Mouse (Mus musculus) hindbrain, postnatal 0 days (tissue): ENCODE measurements around the gene Rbm42. TPM values are rescaled to one million over a fixed set of nuclear protein-coding genes. Genes with fewer than 3 reads are reported as not detected.

ENCODE experiments used
- ATAC-seq: fragments of 200-750 bp; cut with Nextera tagmentation; 2 replicates; pipeline ENCODE4 v1.8.0; 2017; ENCODE audit warnings: mild to moderate bottlenecking, moderate TSS enrichment, moderate library complexity
- DNase-seq: peaks from one replicate; pipeline ENCODE4 v3.0.0-alpha.2; 2015; ENCODE audit warnings: low spot score
- H3K27ac ChIP-seq: fragments of 300-500 bp; sonication (generic); 2 replicates; pipeline ENCODE4 v1.5.1; 2014; ENCODE audit warnings: mild to moderate bottlenecking
- H3K27me3 ChIP-seq: fragments of 300-500 bp; sonication (generic); 2 replicates; pipeline ENCODE4 v1.6.1; 2014; ENCODE audit warnings: low read length, mixed read lengths; ENCODE audit not compliant: insufficient read depth
- H3K36me3 ChIP-seq: fragments of 300-500 bp; sonication (generic); 2 replicates; pipeline ENCODE4 v1.6.1; 2014; ENCODE audit warnings: low read length, mixed read lengths; ENCODE audit not compliant: insufficient read depth
- H3K4me1 ChIP-seq: fragments of 300-500 bp; sonication (generic); 2 replicates; pipeline ENCODE4 v1.6.1; 2014; ENCODE audit warnings: antibody characterized with exemption, low read length, mixed read lengths; ENCODE audit not compliant: insufficient read depth
- H3K4me2 ChIP-seq: fragments of 300-500 bp; sonication (generic); 2 replicates; pipeline ENCODE4 v1.6.1; 2014; ENCODE audit warnings: low read depth, mild to moderate bottlenecking, low read length, moderate library complexity, mixed read lengths
- H3K4me3 ChIP-seq: fragments of 300-500 bp; sonication (generic); 2 replicates; pipeline ENCODE4 v1.5.1; 2014; ENCODE audit warnings: low read length
- H3K9ac ChIP-seq: fragments of 300-500 bp; sonication (generic); replicated peaks from 2 replicates; pipeline ENCODE4 v1.6.1; 2014; ENCODE audit warnings: mild to moderate bottlenecking, low read length, moderate library complexity, mixed read lengths
- H3K9me3 ChIP-seq: fragments of 300-500 bp; sonication (generic); 2 replicates; pipeline ENCODE4 v1.6.1; 2016; ENCODE audit warnings: low read length, mixed read lengths
- CTCF ChIP-seq: IDR thresholded peaks from 2 replicates; pipeline ENCODE4 v1.5.1; 2016; ENCODE audit warnings: antibody characterized with exemption, control low read depth, low read depth
- WGBS: fragments of 180-500 bp; shearing (Covaris S2); extraction: QIAGEN DNeasy Blood & Tissue Kit; methylation state at CpG from one replicate; pipeline ENCODE4 v1.1.7; 2014; 5-methylcytosine and 5-hydroxymethylcytosine counted together
- polyA plus RNA-seq: library from polyadenylated mRNA; unstranded; fragments of >200 nt; fragmentation: Nextera tagmentation; extraction: Ambion mirVana; gene quantifications from 2 replicates; pipeline ENCODE4 v1.2.1, GENCODE M21; 2015
- total RNA-seq: library from RNA; depleted of rRNA; stranded (reverse); fragments of >200 nt; gene quantifications from 2 replicates; pipeline ENCODE4 v1.2.3, GENCODE M21; 2014

The Rbm42 gene
- total and polyA plus RNA-seq, 2 experiments from 2014 or later = 118 to 169 TPM

DNA sequence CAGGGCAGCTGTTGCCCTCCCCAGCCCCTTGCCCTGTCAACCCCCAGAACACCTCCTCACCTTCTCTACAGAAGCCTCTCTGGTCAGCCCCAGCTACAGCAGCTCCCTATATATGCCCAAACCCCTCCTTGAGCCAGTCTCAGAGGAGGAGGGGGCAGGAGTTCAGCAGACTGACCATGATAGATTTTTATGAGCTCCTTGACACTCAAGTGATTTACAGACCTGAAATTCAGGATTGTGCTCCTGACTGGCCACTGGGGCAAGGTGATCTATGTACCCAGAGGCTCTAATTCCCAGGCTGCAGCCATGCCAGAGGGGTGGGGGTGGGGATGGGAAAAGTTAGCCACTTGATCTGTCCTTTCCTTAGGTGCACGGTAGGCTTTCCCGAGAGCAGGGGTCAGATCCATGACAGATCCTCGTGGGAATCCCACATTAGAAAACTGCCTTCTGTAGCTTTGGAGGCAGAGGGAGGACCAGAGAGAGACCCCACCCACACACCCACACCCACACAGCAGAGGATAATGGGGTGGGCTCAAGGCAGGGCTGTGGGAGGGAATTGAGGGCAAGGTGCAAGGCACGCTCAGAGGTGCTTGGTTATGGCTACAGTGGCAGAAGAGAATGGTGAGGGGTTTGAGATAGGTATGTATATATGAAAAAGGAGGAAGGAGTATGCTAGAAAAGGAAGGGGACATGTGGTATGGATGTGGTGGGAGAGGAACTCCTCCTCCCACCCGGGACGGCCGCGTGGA, 37.3 kb downstream of the Rbm42 start, which contains the start of gene Upk1a:
Gene Upk1a (minus strand): TSS at position 194 of the 749 bp plus-strand sequence.
- no peaks in the 10 kb centered on the region for H3K27me3 ChIP-seq
- no peak within 1 kb of the TSS for H3K9ac ChIP-seq
- no peaks in the 10 kb centered on the region for H3K9me3 ChIP-seq
- 85% methylated on average over 8 of the region's 8 CpGs for WGBS
- H3K36me3 ChIP-seq = peaks cover 12% of the 10 kb centered on the region; the same call in 1 of the 2 replicates
- H3K27ac ChIP-seq = no peak within 1 kb of the TSS
- DNase-seq (no peak), ATAC-seq (no peak)
- no peak within 1 kb of the TSS for H3K4me3 ChIP-seq
- H3K4me2 ChIP-seq = no peak within 1 kb of the TSS
- no peaks in the 10 kb centered on the region for H3K4me1 ChIP-seq
- TF ChIP-seq CTCF = no peak

DNA sequence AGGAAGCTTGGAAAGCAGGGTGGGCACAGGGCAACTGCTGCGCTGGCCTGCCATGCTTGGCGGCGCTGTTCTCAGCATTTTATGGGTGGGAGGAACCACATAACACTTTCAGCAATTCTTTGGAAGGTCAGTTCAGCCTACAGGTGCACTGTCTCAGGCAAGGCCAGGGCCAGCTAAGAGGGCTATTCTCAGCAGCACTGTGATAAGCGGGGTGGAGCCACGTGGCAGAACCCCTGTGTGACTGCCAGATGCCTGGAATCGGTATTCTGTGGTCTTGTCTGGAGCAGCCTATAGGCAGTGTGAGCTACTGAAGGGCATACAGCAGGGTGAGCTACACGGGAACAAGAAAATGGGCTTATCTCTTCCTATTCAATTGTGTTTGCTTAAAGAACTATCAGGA, 40.1 kb downstream of the Rbm42 start:
- no peak overlapping the region for H3K27ac ChIP-seq
- H3K9me3 ChIP-seq = no peaks in the 10 kb centered on the region

DNA sequence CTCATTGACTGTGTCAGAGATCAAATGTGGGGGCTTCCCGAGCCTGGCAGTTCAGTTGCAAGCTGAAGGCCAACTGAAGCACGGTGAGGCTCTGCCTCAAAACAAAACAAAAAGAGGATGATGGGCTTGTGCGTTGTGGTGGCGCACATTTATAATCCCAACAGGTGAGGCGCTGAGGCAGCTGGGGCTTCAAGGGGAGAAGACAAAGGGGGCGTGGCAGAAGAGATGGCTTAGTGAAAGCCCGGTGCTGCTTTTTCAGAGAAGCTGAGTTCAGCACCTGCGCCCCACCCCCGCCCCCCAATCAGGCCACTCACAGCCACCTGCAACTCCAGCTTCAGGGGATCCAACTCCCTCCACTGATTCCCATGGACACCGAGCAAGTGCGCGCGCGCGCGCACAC, 41.6 kb downstream of the Rbm42 start:
- no peak overlapping the region; the same call in 1 of the 2 replicates for H3K9ac ChIP-seq
- no peak overlapping the region for H3K27ac ChIP-seq
- H3K27me3 ChIP-seq = no peaks in the 10 kb centered on the region
- TF ChIP-seq CTCF = no peak
- no peak for DNase-seq
- H3K4me1 ChIP-seq = no peaks in the 10 kb centered on the region
- no peaks in the 10 kb centered on the region for H3K9me3 ChIP-seq
- 55% methylated on average over 14 of the region's 16 CpGs for WGBS
- H3K4me3 ChIP-seq = no peak overlapping the region
- ATAC-seq = no peak
- no peaks in the 10 kb centered on the region for H3K36me3 ChIP-seq
- no peak overlapping the region for H3K4me2 ChIP-seq

More for the DNA sequence above, 40.1 kb downstream of the Rbm42 start:
- Histone ChIP-seq H3K4me2 (no peak overlapping the region), H3K4me1 (no peaks in the 10 kb centered on the region), H3K27me3 (no peaks in the 10 kb centered on the region), H3K4me3 (no peak overlapping the region), H3K9ac (no peak overlapping the region), H3K36me3 (no peaks in the 10 kb centered on the region)
- no peak for TF ChIP-seq CTCF
- 66% methylated on average over 7 of the region's 7 CpGs for WGBS
- ATAC-seq (no peak), DNase-seq (no peak)

DNA sequence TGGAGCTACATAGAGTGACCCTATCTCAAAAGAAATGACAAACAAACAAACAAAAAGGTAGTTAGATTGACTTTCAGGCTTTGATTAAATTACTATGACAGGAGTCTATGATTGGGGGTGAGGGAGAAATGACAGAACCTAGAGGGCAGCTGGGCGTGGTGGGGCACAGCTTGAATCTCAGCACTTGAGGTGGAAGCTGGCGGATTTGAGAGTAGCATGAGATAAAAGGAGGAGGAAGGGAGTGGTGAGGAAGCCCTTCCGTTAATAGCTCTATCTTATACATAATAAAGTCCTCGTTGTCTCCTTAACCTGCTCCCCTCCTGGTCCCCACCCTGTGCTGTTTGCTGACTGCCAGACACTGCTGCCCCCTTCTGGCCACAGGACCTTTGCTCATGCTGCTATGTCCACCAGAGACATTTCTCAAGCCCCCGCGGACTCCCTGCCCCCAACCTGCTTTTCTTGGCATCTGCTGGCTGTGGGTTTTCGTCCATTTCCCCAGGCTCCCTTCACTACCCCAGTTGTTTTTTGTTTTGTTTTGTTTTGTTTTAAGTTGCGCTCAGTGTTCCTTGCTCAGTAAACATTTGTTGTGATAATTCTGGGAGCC, 42.3 kb downstream of the Rbm42 start:
- no peak overlapping the region; the same call in 1 of the 2 replicates for H3K9ac ChIP-seq
- 27% methylated on average over 8 of the region's 8 CpGs for WGBS
- no peaks in the 10 kb centered on the region for H3K36me3 ChIP-seq
- H3K4me1 ChIP-seq = no peaks in the 10 kb centered on the region
- H3K27ac ChIP-seq = no peak overlapping the region
- no peak overlapping the region for H3K4me3 ChIP-seq
- H3K4me2 ChIP-seq = no peak overlapping the region
- DNase-seq (peak; percentile 66), ATAC-seq (peak; percentile 56; the same call in 1 of the 2 replicates)
- peak; percentile 67 for TF ChIP-seq CTCF
- H3K9me3 ChIP-seq = no peaks in the 10 kb centered on the region
- H3K27me3 ChIP-seq = no peaks in the 10 kb centered on the region

DNA sequence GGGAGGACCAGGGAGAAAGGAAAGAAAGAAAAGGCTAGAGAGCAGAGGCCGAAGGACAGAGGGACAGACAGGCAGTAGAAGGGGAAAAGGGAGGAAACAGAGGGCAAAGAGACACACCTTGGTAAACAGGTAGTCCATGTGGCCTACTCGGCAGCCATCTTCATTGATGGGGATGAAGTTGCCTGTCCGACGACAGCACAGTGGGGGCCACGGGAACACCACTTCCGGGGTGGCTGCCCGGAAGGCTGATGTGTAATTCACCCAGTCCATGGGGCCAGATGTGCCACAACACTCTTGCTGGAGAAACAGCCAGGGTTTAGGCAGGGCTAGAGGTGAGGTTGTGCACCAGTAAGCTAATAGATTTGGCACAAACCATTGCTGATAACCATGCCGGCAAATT, 45.2 kb downstream of the Rbm42 start:
- no peaks in the 10 kb centered on the region for H3K9me3 ChIP-seq
- 90% methylated on average over 8 of the region's 8 CpGs for WGBS
- no peaks in the 10 kb centered on the region for H3K36me3 ChIP-seq
- no peak for ATAC-seq
- no peak for TF ChIP-seq CTCF
- no peak overlapping the region for H3K9ac ChIP-seq
- no peak overlapping the region for H3K4me3 ChIP-seq
- no peak overlapping the region for H3K27ac ChIP-seq
- no peak overlapping the region for H3K4me2 ChIP-seq
- no peaks in the 10 kb centered on the region for H3K4me1 ChIP-seq
- H3K27me3 ChIP-seq = no peaks in the 10 kb centered on the region
- no peak for DNase-seq

DNA sequence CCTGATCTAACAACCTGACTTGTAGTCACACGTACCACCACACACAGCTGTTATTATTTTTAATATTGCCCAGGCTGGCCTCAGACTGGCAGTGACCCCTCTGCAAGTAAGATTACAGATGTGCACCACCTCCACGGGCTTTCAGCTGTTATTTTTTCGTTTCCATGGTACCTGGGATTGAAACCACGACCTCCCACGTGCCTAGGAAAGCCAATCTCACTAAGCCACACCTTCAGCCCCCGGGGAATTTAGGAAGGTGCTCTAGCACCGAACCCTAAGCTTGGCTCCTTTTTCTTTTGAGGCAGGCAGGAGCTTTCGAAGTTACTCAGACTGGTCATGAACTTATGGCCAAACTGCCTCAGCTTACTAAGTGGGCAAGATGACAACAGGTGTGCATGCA, 45.7 kb downstream of the Rbm42 start:
- no peak for TF ChIP-seq CTCF
- no peak for ATAC-seq
- WGBS = 66% methylated on average over 8 of the region's 8 CpGs
- no peaks in the 10 kb centered on the region for H3K27me3 ChIP-seq
- H3K4me1 ChIP-seq = no peaks in the 10 kb centered on the region; the same call in 1 of the 2 replicates
- no peaks in the 10 kb centered on the region for H3K36me3 ChIP-seq
- no peak overlapping the region for H3K4me3 ChIP-seq
- H3K27ac ChIP-seq = no peak overlapping the region
- H3K9me3 ChIP-seq = no peaks in the 10 kb centered on the region
- no peak overlapping the region for H3K4me2 ChIP-seq
- no peak for DNase-seq
- no peak overlapping the region for H3K9ac ChIP-seq

DNA sequence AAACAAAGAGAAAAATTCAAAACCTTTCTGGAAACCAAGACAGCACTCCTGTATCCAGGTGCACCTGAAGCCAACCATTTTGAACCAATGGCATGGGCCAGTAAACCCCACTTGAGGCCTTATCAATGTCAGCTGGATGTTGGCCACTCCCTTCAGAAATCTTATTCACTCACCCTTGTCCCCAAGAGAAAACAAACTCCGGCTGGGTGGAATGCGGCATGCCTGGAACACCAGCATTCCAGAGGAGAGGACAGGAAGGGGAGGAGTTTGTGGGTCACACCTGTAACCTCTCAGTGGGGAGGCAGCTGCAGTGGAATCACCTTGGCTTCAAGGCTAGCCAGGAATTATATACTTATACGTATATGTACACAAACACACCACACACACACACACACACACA, 47.5 kb downstream of the Rbm42 start:
- H3K9me3 ChIP-seq = no peaks in the 10 kb centered on the region
- 44% methylated on average over 3 of the region's 3 CpGs for WGBS

More for the DNA sequence above, 47.5 kb downstream of the Rbm42 start:
- TF ChIP-seq CTCF = no peak
- Histone ChIP-seq H3K27ac (no peak overlapping the region), H3K9ac (no peak overlapping the region), H3K4me2 (no peak overlapping the region), H3K4me1 (no peaks in the 10 kb centered on the region; the same call in 1 of the 2 replicates), H3K36me3 (no peaks in the 10 kb centered on the region), H3K4me3 (no peak overlapping the region), H3K27me3 (no peaks in the 10 kb centered on the region)
- ATAC-seq = no peak
- DNase-seq = no peak
